8 mouse cellular contexts compared by ENCODE assay signal in the genomic region with DNA sequence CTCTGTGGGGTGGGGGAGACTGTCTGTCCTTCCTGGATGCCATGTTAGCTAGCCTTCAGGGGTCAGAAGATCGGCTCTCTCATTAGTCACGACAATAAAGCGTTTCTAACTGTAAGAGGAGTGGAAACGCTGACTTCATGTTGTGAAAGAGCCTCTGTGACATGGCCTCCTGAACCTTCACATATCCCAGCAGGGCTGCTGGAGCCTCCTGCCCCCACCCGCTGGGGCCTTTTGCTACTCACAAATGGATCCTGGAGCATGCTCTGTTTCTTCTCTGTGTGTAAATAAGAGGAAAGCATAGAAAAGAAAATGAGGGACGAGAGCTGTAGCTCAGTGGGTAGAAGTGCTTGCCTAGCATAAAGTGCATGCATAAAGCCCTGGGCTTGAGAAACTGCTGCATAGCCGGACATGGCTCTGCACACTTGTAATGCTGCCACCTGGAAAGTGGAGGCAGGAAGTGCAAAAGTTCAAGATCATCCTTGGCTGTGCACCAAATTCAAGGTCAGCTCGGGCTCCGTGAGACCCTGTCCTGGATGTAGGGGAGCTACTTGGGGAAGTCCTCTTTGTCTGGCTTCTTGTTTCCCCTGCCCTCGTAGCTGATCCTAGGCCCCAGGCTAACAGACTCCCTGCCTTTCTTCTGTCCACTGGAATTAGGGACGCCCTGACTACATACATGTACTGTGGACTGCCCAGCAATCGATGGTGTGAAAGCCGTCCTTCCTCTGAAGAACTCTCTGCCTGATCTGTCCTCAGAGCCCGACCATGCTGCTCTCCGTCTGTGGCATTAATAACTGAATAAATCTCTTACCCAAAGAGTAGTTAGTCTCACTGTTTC.
DNase-seq lines count a peak whose midpoint lies in the region; ATAC-seq lines count a peak whose summit lies in the region.

No protein-coding gene starts in this region.

- peaks cover 25% of the 10 kb centered on the region for H3K4me1 ChIP-seq in limb, embryonic 11.5 days (ENCODE audit: control insufficient read depth, insufficient read depth, low read length)
- H3K4me1 ChIP-seq in midbrain, embryonic 15.5 days = peaks cover 14% of the 10 kb centered on the region

- H3K9ac ChIP-seq in limb, embryonic 11.5 days (ENCODE audit: low read length) = peak overlapping the region; percentile 18; the same call in 1 of the 2 replicates
- no peak overlapping the region for H3K9ac ChIP-seq in midbrain, embryonic 15.5 days

- H3K27me3 ChIP-seq in limb, embryonic 11.5 days (ENCODE audit: control insufficient read depth, insufficient read depth, low read length) = no peaks in the 10 kb centered on the region
- H3K27me3 ChIP-seq in midbrain, embryonic 15.5 days (replicated peaks) = no peaks in the 10 kb centered on the region

- ATAC-seq in cerebellum, adult (ENCODE audit: insufficient number of reproducible peaks, low FRiP score, low TSS enrichment) = peak; percentile 62
- ATAC-seq in limb, embryonic 11.5 days (ENCODE audit: insufficient number of reproducible peaks, low FRiP score, low TSS enrichment, low read depth) = no peak
- ATAC-seq in midbrain, embryonic 15.5 days (replicated peaks) = no peak; the same call in 1 of the 2 replicates

- no peak overlapping the region for H3K4me3 ChIP-seq in limb, embryonic 11.5 days (ENCODE audit: low read depth, low read length)
- H3K4me3 ChIP-seq in midbrain, embryonic 15.5 days = no peak overlapping the region

- no peaks in the 10 kb centered on the region for H3K9me3 ChIP-seq in limb, embryonic 11.5 days (ENCODE audit: control insufficient read depth, low read length)
- H3K9me3 ChIP-seq in midbrain, embryonic 15.5 days = no peaks in the 10 kb centered on the region

- H3K27ac ChIP-seq in limb, embryonic 11.5 days (replicated peaks; ENCODE audit: low read depth, low read length) = peak overlapping the region; percentile 72
- 0 out of 2 replicates have a peak overlapping the region, but pooled peaks have one; percentile 5 for H3K27ac ChIP-seq in midbrain, embryonic 15.5 days

- DNase-seq in cerebellum, postnatal 4 days (ENCODE audit: low spot score in 2 of 2) = no peak
- peak; percentile 68 to 78 for DNase-seq in cerebellum, postnatal 25 days
- DNase-seq in heart, postnatal 4 days = peak; percentile 59
- no peak for DNase-seq in limb, embryonic 11.5 days (ENCODE audit: low spot score)
- no peak for DNase-seq in thymus, postnatal 36 days
- DNase-seq in layer of hippocampus, adult 8-10 months (ENCODE audit: low spot score in 2 of 2) = no peak

- WGBS in limb, embryonic 11.5 days = 41% methylated on average over 15 of the region's 15 CpGs
- 20% methylated on average over 15 of the region's 15 CpGs for WGBS in midbrain, embryonic 15.5 days

- peaks cover 11% of the 10 kb centered on the region; the same call in 1 of the 2 replicates for H3K36me3 ChIP-seq in limb, embryonic 11.5 days (ENCODE audit: control insufficient read depth, insufficient read depth, low read length)
- H3K36me3 ChIP-seq in midbrain, embryonic 15.5 days (replicated peaks) = 0 out of 2 replicates have a peak, but pooled peaks cover 6% of the 10 kb centered on the region

- H3K4me2 ChIP-seq in limb, embryonic 11.5 days (ENCODE audit: low read depth, severe bottlenecking) = no peak overlapping the region
- H3K4me2 ChIP-seq in midbrain, embryonic 15.5 days = no peak overlapping the region

Comparison
In these comparisons a context has a peak if more than half of its experiments do, and no peak if none do; other contexts are left out.
1. DNase-seq: peak in cerebellum, postnatal 25 days (2 of 2) and heart, postnatal 4 days (single experiment); none in cerebellum, postnatal 4 days (0 of 2), limb, embryonic 11.5 days (single experiment), thymus, postnatal 36 days (0 of 2) and layer of hippocampus, adult 8-10 months (0 of 2).